Mouse (Mus musculus): ENCODE data around the gene Gng5. TPM values are rescaled to one million over a fixed set of nuclear protein-coding genes. Genes with fewer than 3 reads are reported as not detected.
A peak's percentile ranks its signal among the peaks of the same experiment; 100 is the strongest.

The Gng5 gene
- polyA plus RNA-seq, 1 experiment from 2014 or later, result 1,057 TPM

GRCm38 (mm10) chr3:146486464-146486863 lies 13.1 kb upstream of the Gng5 start:
- DNase-seq (ENCODE audit: low spot score), result no peak
- Histone ChIP-seq H3K9ac (ENCODE audit: low read length) (no peak overlapping the region), H3K4me1 (replicated peaks; ENCODE audit: control insufficient read depth, insufficient read depth, low read length) (no peaks in the 10 kb centered on the region), H3K4me2 (ENCODE audit: low read length) (no peak overlapping the region), H3K27ac (ENCODE audit: low read depth) (no peak overlapping the region), H3K4me3 (ENCODE audit: low read depth, low read length) (no peak overlapping the region), H3K36me3 (ENCODE audit: control insufficient read depth, insufficient read depth, low read length) (no peaks in the 10 kb centered on the region), H3K27me3 (replicated peaks; ENCODE audit: control insufficient read depth, insufficient read depth, low read length) (no peaks in the 10 kb centered on the region), H3K9me3 (ENCODE audit: control insufficient read depth, low read length) (no peaks in the 10 kb centered on the region)
- WGBS, result 85% methylated on average over 4 of the region's 4 CpGs
- ATAC-seq (replicated peaks; ENCODE audit: low FRiP score, low TSS enrichment, low read depth), result no peak

- no peak for DNase-seq (ENCODE audit: low spot score)
- H3K27ac ChIP-seq (ENCODE audit: low read depth), result no peak overlapping the region
- no peaks in the 10 kb centered on the region for H3K9me3 ChIP-seq (ENCODE audit: control insufficient read depth, low read length)
- H3K4me1 ChIP-seq (replicated peaks; ENCODE audit: control insufficient read depth, insufficient read depth, low read length), result no peaks in the 10 kb centered on the region
- H3K4me2 ChIP-seq (ENCODE audit: low read length), result no peak overlapping the region
- no peaks in the 10 kb centered on the region for H3K36me3 ChIP-seq (ENCODE audit: control insufficient read depth, insufficient read depth, low read length)
- ATAC-seq (replicated peaks; ENCODE audit: low FRiP score, low TSS enrichment, low read depth), result no peak
- 87% methylated on average over 8 of the region's 8 CpGs for WGBS
- no peaks in the 10 kb centered on the region for H3K27me3 ChIP-seq (replicated peaks; ENCODE audit: control insufficient read depth, insufficient read depth, low read length)
- H3K4me3 ChIP-seq (ENCODE audit: low read depth, low read length), result no peak overlapping the region
- no peak overlapping the region for H3K9ac ChIP-seq (ENCODE audit: low read length)
These were observed 4.7 kb upstream of the Gng5 start for GRCm38 (mm10) chr3:146494941-146495340.

- peaks cover 12% of the 10 kb centered on the region for H3K36me3 ChIP-seq (ENCODE audit: control insufficient read depth, insufficient read depth, low read length)
- peak overlapping the region; percentile 73 for H3K4me3 ChIP-seq (ENCODE audit: low read depth, low read length)
- H3K4me1 ChIP-seq (replicated peaks; ENCODE audit: control insufficient read depth, insufficient read depth, low read length), result peaks cover 14% of the 10 kb centered on the region
- H3K9ac ChIP-seq (ENCODE audit: low read length), result peak overlapping the region; percentile 80
- peak overlapping the region; percentile 49 for H3K4me2 ChIP-seq (ENCODE audit: low read length)
- H3K27ac ChIP-seq (ENCODE audit: low read depth), result peak overlapping the region; percentile 82
- DNase-seq (ENCODE audit: low spot score) (peak; percentile 60), ATAC-seq (replicated peaks; ENCODE audit: low FRiP score, low TSS enrichment, low read depth) (0 out of 2 replicates have a peak, but pooled peaks have one; percentile 1)
- no peaks in the 10 kb centered on the region for H3K9me3 ChIP-seq (ENCODE audit: control insufficient read depth, low read length)
- H3K27me3 ChIP-seq (replicated peaks; ENCODE audit: control insufficient read depth, insufficient read depth, low read length), result no peaks in the 10 kb centered on the region
- WGBS, result 3% methylated on average over 13 of the region's 13 CpGs
These were observed 618 bp upstream of the Gng5 start for GRCm38 (mm10) chr3:146498989-146499388.

- H3K4me3 ChIP-seq (ENCODE audit: low read depth, low read length), result peak overlapping the region; percentile 73
- no peaks in the 10 kb centered on the region for H3K9me3 ChIP-seq (ENCODE audit: control insufficient read depth, low read length)
- ATAC-seq (replicated peaks; ENCODE audit: low FRiP score, low TSS enrichment, low read depth) (peak; percentile 83), DNase-seq (ENCODE audit: low spot score) (peak; percentile 86)
- H3K4me1 ChIP-seq (replicated peaks; ENCODE audit: control insufficient read depth, insufficient read depth, low read length), result peaks cover 14% of the 10 kb centered on the region
- no peaks in the 10 kb centered on the region for H3K27me3 ChIP-seq (replicated peaks; ENCODE audit: control insufficient read depth, insufficient read depth, low read length)
- peak overlapping the region; percentile 82 for H3K27ac ChIP-seq (ENCODE audit: low read depth)
- H3K4me2 ChIP-seq (ENCODE audit: low read length), result peak overlapping the region; percentile 65
- 0% methylated on average over 47 of the region's 57 CpGs for WGBS
- peaks cover 23% of the 10 kb centered on the region for H3K36me3 ChIP-seq (ENCODE audit: control insufficient read depth, insufficient read depth, low read length)
- peak overlapping the region; percentile 80 for H3K9ac ChIP-seq (ENCODE audit: low read length)
These were observed 599 bp downstream of the Gng5 start for GRCm38 (mm10) chr3:146500003-146500809.

- ATAC-seq (replicated peaks; ENCODE audit: low FRiP score, low TSS enrichment, low read depth), result no peak
- Histone ChIP-seq H3K36me3 (ENCODE audit: control insufficient read depth, insufficient read depth, low read length) (peaks cover 29% of the 10 kb centered on the region), H3K4me3 (ENCODE audit: low read depth, low read length) (peak overlapping the region; percentile 73), H3K27ac (ENCODE audit: low read depth) (peak overlapping the region; percentile 82), H3K4me2 (ENCODE audit: low read length) (peak overlapping the region; percentile 65), H3K9ac (ENCODE audit: low read length) (peak overlapping the region; percentile 80), H3K27me3 (replicated peaks; ENCODE audit: control insufficient read depth, insufficient read depth, low read length) (no peaks in the 10 kb centered on the region), H3K4me1 (replicated peaks; ENCODE audit: control insufficient read depth, insufficient read depth, low read length) (peaks cover 14% of the 10 kb centered on the region), H3K9me3 (ENCODE audit: control insufficient read depth, low read length) (no peaks in the 10 kb centered on the region)
- WGBS, result 4% methylated on average over 5 of the region's 5 CpGs
- no peak for DNase-seq (ENCODE audit: low spot score)
These were observed 1.2 kb downstream of the Gng5 start for GRCm38 (mm10) chr3:146500810-146501201.

- Histone ChIP-seq H3K4me1 (replicated peaks; ENCODE audit: control insufficient read depth, insufficient read depth, low read length) (peaks cover 14% of the 10 kb centered on the region), H3K4me2 (ENCODE audit: low read length) (peak overlapping the region; percentile 65), H3K9ac (ENCODE audit: low read length) (peak overlapping the region; percentile 80; the same call in 1 of the 2 replicates), H3K27me3 (replicated peaks; ENCODE audit: control insufficient read depth, insufficient read depth, low read length) (no peaks in the 10 kb centered on the region), H3K36me3 (ENCODE audit: control insufficient read depth, insufficient read depth, low read length) (peaks cover 38% of the 10 kb centered on the region), H3K9me3 (ENCODE audit: control insufficient read depth, low read length) (no peaks in the 10 kb centered on the region), H3K27ac (ENCODE audit: low read depth) (no peak overlapping the region), H3K4me3 (ENCODE audit: low read depth, low read length) (peak overlapping the region; percentile 73)
- WGBS, result 48% methylated on average over 5 of the region's 5 CpGs
- no peak for DNase-seq (ENCODE audit: low spot score)
- no peak for ATAC-seq (replicated peaks; ENCODE audit: low FRiP score, low TSS enrichment, low read depth)
These were observed 2.1 kb downstream of the Gng5 start for GRCm38 (mm10) chr3:146501601-146502123.

- Histone ChIP-seq H3K9me3 (ENCODE audit: control insufficient read depth, low read length) (no peaks in the 10 kb centered on the region), H3K4me1 (replicated peaks; ENCODE audit: control insufficient read depth, insufficient read depth, low read length) (peaks cover 7% of the 10 kb centered on the region), H3K4me3 (ENCODE audit: low read depth, low read length) (no peak overlapping the region), H3K27ac (ENCODE audit: low read depth) (no peak overlapping the region), H3K27me3 (replicated peaks; ENCODE audit: control insufficient read depth, insufficient read depth, low read length) (no peaks in the 10 kb centered on the region), H3K36me3 (ENCODE audit: control insufficient read depth, insufficient read depth, low read length) (peaks cover 86% of the 10 kb centered on the region), H3K9ac (ENCODE audit: low read length) (no peak overlapping the region), H3K4me2 (ENCODE audit: low read length) (no peak overlapping the region)
- ATAC-seq (replicated peaks; ENCODE audit: low FRiP score, low TSS enrichment, low read depth), result no peak
- DNase-seq (ENCODE audit: low spot score), result no peak
- 96% methylated on average over 7 of the region's 7 CpGs for WGBS
These were observed 7.1 kb downstream of the Gng5 start for GRCm38 (mm10) chr3:146506711-146507110.

GRCm38 (mm10) chr3:146520226-146520797 lies 20.7 kb downstream of the Gng5 start:
- 26% methylated on average over 5 of the region's 5 CpGs for WGBS
- no peaks in the 10 kb centered on the region for H3K4me1 ChIP-seq (replicated peaks; ENCODE audit: control insufficient read depth, insufficient read depth, low read length)
- no peaks in the 10 kb centered on the region for H3K27me3 ChIP-seq (replicated peaks; ENCODE audit: control insufficient read depth, insufficient read depth, low read length)
- ATAC-seq (replicated peaks; ENCODE audit: low FRiP score, low TSS enrichment, low read depth), result peak; percentile 1; the same call in 1 of the 2 replicates
- peak overlapping the region; percentile 94 for H3K9ac ChIP-seq (ENCODE audit: low read length)
- H3K4me2 ChIP-seq (ENCODE audit: low read length), result peak overlapping the region; percentile 77
- peaks cover 26% of the 10 kb centered on the region for H3K36me3 ChIP-seq (ENCODE audit: control insufficient read depth, insufficient read depth, low read length)
- no peaks in the 10 kb centered on the region for H3K9me3 ChIP-seq (ENCODE audit: control insufficient read depth, low read length)
- DNase-seq (ENCODE audit: low spot score), result no peak
- H3K4me3 ChIP-seq (ENCODE audit: low read depth, low read length), result peak overlapping the region; percentile 81
- peak overlapping the region; percentile 98 for H3K27ac ChIP-seq (ENCODE audit: low read depth)

Measured in intestine, embryonic 14.5 days (tissue).